Mouse (Mus musculus) heart, embryonic 16.5 days (tissue): ENCODE measurements around the gene Sparcl1. TPM values are rescaled to one million over a fixed set of nuclear protein-coding genes. Genes with fewer than 3 reads are reported as not detected.

Experiments used
- ATAC-seq: fragments of 200-750 bp; cut with Nextera tagmentation; replicated peaks from 2 replicates; pipeline ENCODE4 v1.8.0; 2017; ENCODE audit warnings: moderate number of reproducible peaks; ENCODE audit not compliant: insufficient read depth, low FRiP score; ENCODE audit errors: extremely low read depth
- H3K27ac ChIP-seq: fragments of 300-500 bp; sonication (generic); 2 replicates; pipeline ENCODE4 v1.5.1; 2014; ENCODE audit warnings: mild to moderate bottlenecking, low read length, control low read depth, moderate library complexity
- H3K27me3 ChIP-seq: fragments of 300-500 bp; sonication (generic); 2 replicates; pipeline ENCODE4 v1.6.1; 2014; ENCODE audit warnings: low read length, mixed read lengths; ENCODE audit not compliant: control insufficient read depth, insufficient read depth
- H3K36me3 ChIP-seq: fragments of 300-500 bp; sonication (generic); 2 replicates; pipeline ENCODE4 v1.6.1; 2014; ENCODE audit not compliant: control insufficient read depth, insufficient read depth
- H3K4me1 ChIP-seq: fragments of 300-500 bp; sonication (generic); 2 replicates; pipeline ENCODE4 v1.6.1; 2014; ENCODE audit warnings: low read length, mixed read lengths; ENCODE audit not compliant: control insufficient read depth, insufficient read depth
- H3K4me2 ChIP-seq: fragments of 300-500 bp; sonication (generic); 2 replicates; pipeline ENCODE4 v1.6.1; 2014; ENCODE audit warnings: low read depth, mild to moderate bottlenecking, control low read depth, low read length
- H3K4me3 ChIP-seq: fragments of 300-500 bp; sonication (generic); 2 replicates; pipeline ENCODE4 v1.5.1; 2014; ENCODE audit warnings: mild to moderate bottlenecking, control low read depth, low read length
- H3K9ac ChIP-seq: fragments of 300-500 bp; sonication (generic); 2 replicates; pipeline ENCODE4 v1.6.1; 2014; ENCODE audit warnings: low read length, control low read depth
- H3K9me3 ChIP-seq: fragments of 300-500 bp; sonication (generic); replicated peaks from 2 replicates; pipeline ENCODE4 v1.6.1; 2016; ENCODE audit warnings: low read length; ENCODE audit not compliant: control insufficient read depth
- WGBS: fragments of 180-500 bp; shearing (Covaris S2); extraction: QIAGEN DNeasy Blood & Tissue Kit; methylation state at CpG from one replicate; pipeline ENCODE4 v1.1.7; 2014; 5-methylcytosine and 5-hydroxymethylcytosine counted together
- polyA plus RNA-seq: library from polyadenylated mRNA; unstranded; fragments of >200 nt; fragmentation: Nextera tagmentation; extraction: Ambion mirVana; gene quantifications from 2 replicates; pipeline ENCODE4 v1.2.1, GENCODE M21; 2015

Sparcl1 gene
- polyA plus RNA-seq, 1 experiment from 2014 or later, result 131 TPM

DNA sequence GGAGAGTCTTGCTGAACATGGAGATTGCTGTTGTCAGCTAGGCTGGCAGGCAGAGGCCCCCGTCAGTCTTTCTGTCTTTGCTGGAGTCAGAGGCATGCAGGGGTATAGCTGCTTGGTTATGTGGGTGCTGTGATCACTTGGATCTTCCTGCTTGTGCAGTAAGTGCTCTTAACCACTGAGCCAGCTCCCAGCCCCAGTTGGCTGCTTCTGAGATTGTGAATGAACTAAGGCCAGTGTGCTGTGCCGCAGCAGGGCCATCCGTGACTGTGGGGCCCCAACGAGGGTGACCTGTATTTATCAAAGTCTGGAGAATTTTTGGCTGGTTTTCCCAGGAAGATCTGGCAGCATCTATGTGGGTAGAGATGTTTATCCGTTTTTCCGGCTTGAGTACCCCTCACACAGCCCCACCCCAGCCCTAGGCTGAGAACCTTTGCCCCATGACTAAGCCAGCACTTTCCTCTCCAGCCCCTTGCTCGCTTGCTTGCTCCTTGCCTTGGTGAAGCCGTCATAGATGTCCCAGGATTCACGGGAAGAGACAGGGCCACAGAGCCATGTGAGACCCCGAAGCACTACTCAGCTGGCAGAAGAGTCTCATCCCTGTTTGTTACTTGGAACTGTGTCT lies 24.5 kb upstream of the Sparcl1 start:
- no peaks in the 10 kb centered on the region for H3K4me1 ChIP-seq
- ATAC-seq, result no peak
- no peaks in the 10 kb centered on the region for H3K9me3 ChIP-seq
- no peak overlapping the region for H3K4me3 ChIP-seq
- 65% methylated on average over 10 of the region's 10 CpGs for WGBS
- no peak overlapping the region for H3K27ac ChIP-seq
- no peaks in the 10 kb centered on the region for H3K36me3 ChIP-seq
- no peaks in the 10 kb centered on the region for H3K27me3 ChIP-seq
- no peak overlapping the region for H3K9ac ChIP-seq
- H3K4me2 ChIP-seq, result no peak overlapping the region

DNA sequence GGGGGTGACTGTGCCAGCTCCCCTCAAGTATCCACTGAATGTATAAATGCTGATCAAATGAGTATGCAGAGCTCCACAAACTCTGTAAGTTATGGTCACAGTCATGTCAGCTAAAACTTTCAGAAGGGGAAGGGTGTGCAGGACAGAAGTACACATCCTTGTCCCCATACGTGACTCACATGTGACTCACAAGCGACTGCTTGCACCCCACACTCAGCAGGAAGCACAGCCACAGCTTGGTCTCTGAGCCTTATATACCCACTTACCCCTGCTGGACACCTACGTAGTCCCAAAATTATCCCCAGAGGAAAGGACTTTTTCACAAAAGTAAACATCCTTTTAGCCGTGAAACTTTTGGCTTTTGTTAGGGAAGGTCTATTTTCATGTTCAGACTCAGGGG lies 20.2 kb upstream of the Sparcl1 start:
- Histone ChIP-seq H3K4me1 (0 out of 2 replicates have a peak, but pooled peaks cover 2% of the 10 kb centered on the region), H3K9me3 (no peaks in the 10 kb centered on the region), H3K27ac (no peak overlapping the region), H3K36me3 (no peaks in the 10 kb centered on the region), H3K27me3 (no peaks in the 10 kb centered on the region), H3K4me2 (no peak overlapping the region), H3K9ac (no peak overlapping the region), H3K4me3 (no peak overlapping the region)
- 61% methylated on average over 4 of the region's 4 CpGs for WGBS
- no peak for ATAC-seq

DNA sequence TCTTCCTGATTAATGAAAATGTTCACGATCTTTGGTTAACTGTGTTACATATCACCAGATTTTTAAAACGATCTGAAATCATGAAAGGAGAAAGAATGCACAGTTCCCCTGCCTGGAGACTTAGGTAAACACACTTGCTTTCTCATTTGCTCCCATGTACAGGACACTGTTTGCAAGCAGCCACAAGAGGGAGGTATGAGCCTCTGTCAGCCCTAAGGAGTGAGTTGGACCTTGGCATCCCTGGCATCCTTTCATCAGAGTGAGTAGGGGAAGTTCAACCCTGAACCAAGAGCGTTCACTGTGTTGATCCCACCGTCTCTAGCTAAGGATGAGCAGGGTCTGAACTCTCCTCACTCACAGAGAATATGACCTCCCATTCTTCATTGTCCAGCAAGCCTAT lies 18.0 kb upstream of the Sparcl1 start:
- Histone ChIP-seq H3K4me2 (no peak overlapping the region), H3K27ac (no peak overlapping the region), H3K27me3 (no peaks in the 10 kb centered on the region), H3K4me1 (peaks cover 2% of the 10 kb centered on the region; the same call in 1 of the 2 replicates), H3K4me3 (no peak overlapping the region), H3K9ac (no peak overlapping the region), H3K9me3 (no peaks in the 10 kb centered on the region), H3K36me3 (no peaks in the 10 kb centered on the region)
- WGBS, result 42% methylated on average over 4 of the region's 4 CpGs
- ATAC-seq, result no peak

DNA sequence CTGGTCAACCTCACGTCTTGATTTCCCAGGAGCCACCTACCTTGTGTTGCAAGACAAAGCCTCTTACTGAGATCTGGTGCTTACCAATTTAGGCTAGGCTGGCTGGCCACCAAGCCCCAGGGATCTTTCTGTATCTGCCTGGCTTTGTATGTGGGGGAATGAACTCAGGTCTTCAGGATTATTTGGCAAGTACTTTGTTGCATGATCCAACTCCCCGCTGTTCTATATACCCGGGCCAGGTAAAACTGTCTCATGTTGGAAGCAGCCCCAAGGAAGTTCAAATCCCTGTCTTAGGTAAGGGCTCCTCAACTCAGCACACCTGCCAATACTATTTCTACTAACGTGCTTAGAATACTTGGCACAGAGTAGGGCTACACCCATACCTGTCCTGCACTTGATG lies 17.4 kb upstream of the Sparcl1 start:
- Histone ChIP-seq H3K4me1 (peaks cover 2% of the 10 kb centered on the region; the same call in 1 of the 2 replicates), H3K27ac (no peak overlapping the region), H3K27me3 (no peaks in the 10 kb centered on the region), H3K4me2 (no peak overlapping the region), H3K9me3 (no peaks in the 10 kb centered on the region), H3K4me3 (no peak overlapping the region), H3K36me3 (no peaks in the 10 kb centered on the region), H3K9ac (no peak overlapping the region)
- no peak for ATAC-seq
- 86% methylated on average over 4 of the region's 4 CpGs for WGBS

DNA sequence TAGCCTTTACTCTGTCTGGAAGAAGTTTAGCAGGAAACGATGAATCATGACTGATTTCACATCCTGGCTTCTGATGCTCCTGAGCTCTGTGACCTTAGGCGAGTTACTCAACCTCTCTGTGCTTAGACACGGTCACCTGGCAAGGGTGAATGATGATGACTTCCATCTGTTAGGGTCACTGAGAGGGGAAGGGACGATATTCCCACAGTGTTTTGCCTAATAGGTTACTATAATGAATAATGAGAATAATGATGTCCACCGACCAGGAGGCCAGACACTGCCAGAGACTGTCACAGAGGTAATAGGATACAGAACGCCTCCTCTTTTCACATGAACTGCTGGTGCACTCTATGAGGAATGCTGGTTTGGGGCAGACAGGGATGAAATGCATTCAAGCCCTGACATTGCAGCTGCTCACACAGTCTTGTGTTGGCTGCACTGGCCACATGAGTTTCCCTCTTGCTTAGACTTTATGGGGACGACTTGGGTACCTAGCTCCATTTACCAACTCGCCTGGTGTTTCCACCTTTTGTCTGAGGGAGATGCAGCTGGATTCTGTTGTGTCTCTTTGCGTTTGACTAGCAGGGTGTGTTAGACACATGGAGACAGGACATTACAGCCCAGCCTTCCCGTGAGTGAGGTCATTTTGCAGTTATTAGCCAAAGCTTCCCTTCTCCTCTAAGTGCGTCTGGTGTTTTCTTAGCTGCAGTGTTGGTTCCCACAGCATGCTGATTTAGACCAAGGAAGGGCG lies 14.9 kb upstream of the Sparcl1 start:
- WGBS, result 50% methylated on average over 12 of the region's 12 CpGs
- Histone ChIP-seq H3K36me3 (no peaks in the 10 kb centered on the region), H3K4me2 (no peak overlapping the region), H3K27ac (peak overlapping the region; percentile 76), H3K4me3 (no peak overlapping the region), H3K9ac (no peak overlapping the region), H3K4me1 (peaks cover 2% of the 10 kb centered on the region; the same call in 1 of the 2 replicates), H3K9me3 (no peaks in the 10 kb centered on the region), H3K27me3 (no peaks in the 10 kb centered on the region)
- no peak; the same call in 1 of the 2 replicates for ATAC-seq

DNA sequence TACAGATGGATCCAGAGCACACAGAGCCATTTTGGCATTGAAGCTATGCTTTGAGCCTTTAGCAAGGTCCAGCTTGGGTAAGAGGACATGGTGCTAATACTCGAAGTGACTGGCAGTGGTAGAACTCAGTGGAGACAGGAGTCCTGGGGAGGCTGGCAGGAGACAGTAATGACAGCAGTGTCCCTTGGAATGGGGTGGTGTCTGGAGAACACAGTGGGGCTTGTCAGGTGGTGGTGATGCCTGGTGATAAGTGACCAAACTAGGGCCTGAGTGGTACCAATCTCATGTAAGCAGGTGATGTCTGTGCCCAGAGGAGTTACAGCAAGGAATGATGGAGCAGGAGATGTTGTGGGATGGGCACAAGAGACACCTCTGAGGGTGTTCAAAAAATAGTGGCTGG lies 13.8 kb upstream of the Sparcl1 start:
- H3K27ac ChIP-seq, result peak overlapping the region; percentile 38
- no peak overlapping the region for H3K9ac ChIP-seq
- no peaks in the 10 kb centered on the region for H3K27me3 ChIP-seq
- H3K4me3 ChIP-seq, result no peak overlapping the region
- H3K4me2 ChIP-seq, result no peak overlapping the region
- H3K36me3 ChIP-seq, result no peaks in the 10 kb centered on the region
- no peak for ATAC-seq
- peaks cover 2% of the 10 kb centered on the region; the same call in 1 of the 2 replicates for H3K4me1 ChIP-seq
- H3K9me3 ChIP-seq, result no peaks in the 10 kb centered on the region
- WGBS, result 68% methylated on average over 1 of the region's 1 CpGs

DNA sequence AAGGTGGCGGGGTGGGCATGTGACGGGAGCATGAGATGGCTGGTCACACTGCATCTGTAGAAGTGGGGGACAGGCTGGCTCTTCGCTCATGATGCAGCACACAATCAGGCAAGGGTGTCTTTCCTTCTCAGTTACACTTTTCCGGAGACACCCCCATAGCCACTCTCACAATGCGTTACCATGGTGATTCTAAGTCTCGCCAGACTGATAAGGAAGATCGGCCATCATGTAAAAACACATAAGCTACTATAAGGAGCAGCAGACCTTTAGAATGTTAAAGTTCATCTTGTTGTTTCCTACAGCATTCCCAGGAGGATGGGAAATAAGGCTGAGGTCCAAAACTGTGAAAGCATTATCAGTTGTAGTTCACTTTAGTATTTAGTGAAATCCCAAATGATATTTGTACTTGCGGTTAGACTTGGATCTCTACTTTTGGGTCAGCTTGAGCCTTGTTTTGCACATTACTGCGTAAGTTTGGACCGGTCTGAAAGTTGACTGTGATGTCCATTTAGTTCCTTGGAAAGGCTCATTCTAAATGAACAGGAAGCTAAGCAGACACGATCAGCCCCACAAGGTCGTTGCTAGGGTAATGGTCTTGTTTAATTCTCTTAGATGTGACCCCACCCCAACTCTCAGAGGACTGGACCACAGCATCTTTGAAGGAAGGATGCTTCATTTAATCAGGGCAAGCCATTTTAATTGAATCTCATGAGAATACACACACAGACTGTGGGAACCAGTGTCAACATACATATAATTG lies 13.2 kb upstream of the Sparcl1 start:
- H3K9me3 ChIP-seq, result no peaks in the 10 kb centered on the region
- WGBS, result 68% methylated on average over 12 of the region's 12 CpGs
- peak; percentile 61 for ATAC-seq
- H3K4me2 ChIP-seq, result no peak overlapping the region
- peaks cover 2% of the 10 kb centered on the region; the same call in 1 of the 2 replicates for H3K4me1 ChIP-seq
- H3K27me3 ChIP-seq, result no peaks in the 10 kb centered on the region
- no peaks in the 10 kb centered on the region for H3K36me3 ChIP-seq
- H3K9ac ChIP-seq, result no peak overlapping the region
- no peak overlapping the region for H3K4me3 ChIP-seq
- peak overlapping the region; percentile 38; the same call in 1 of the 2 replicates for H3K27ac ChIP-seq

DNA sequence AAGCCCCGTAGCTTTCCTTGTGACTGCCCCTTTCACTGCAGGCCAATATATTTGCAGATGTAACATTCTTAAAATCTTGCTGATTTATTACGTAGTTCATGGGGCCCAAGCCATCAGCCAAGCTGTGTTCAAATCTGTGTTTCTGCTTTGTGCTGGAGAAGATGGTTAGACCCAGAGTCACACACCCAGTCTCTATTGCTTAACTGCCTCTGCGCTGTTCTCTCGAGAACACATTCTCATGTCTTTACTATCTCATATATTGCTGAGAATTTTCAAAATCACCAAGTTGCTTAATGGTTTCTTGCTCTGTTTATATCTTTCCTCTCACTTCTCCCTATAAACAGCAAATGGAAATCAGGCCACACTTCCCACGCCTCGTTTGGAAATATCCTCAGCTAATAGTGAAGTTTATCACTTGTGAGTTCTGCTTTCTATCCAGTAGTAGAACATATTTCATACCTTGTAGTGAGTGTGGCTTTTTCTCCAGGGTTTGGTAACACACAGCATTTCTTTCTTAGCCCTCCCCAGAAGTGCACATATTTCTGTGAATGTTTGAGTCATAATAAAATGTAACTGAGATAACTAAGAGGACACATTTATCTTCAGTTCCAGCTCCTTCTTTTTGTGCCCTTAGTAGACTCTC lies 10.6 kb upstream of the Sparcl1 start:
- Histone ChIP-seq H3K4me2 (no peak overlapping the region), H3K9me3 (no peaks in the 10 kb centered on the region), H3K4me1 (peaks cover 2% of the 10 kb centered on the region; the same call in 1 of the 2 replicates), H3K4me3 (no peak overlapping the region), H3K9ac (no peak overlapping the region), H3K36me3 (no peaks in the 10 kb centered on the region), H3K27me3 (no peaks in the 10 kb centered on the region), H3K27ac (no peak overlapping the region)
- 62% methylated on average over 6 of the region's 6 CpGs for WGBS
- no peak for ATAC-seq
